Mouse (Mus musculus) spleen, postnatal 4 days (tissue): ENCODE results near the gene Tln2.
"Not testable (repeated sequence)": the region's sequence is repeated elsewhere in the genome, so short reads cannot be mapped to it uniquely, and the experiment has no call there.

Experiments
- DNase-seq, 2 experiments: peaks; one replicate each; pipeline ENCODE4 v3.0.0; 2022; ENCODE audit warnings: low spot score in 2 of 2

Gene Tln2

GRCm38 (mm10) chr9:67361511-67361910 lies 198.0 kb downstream of the Tln2 start:
- DNase-seq, result no peak

DNA sequence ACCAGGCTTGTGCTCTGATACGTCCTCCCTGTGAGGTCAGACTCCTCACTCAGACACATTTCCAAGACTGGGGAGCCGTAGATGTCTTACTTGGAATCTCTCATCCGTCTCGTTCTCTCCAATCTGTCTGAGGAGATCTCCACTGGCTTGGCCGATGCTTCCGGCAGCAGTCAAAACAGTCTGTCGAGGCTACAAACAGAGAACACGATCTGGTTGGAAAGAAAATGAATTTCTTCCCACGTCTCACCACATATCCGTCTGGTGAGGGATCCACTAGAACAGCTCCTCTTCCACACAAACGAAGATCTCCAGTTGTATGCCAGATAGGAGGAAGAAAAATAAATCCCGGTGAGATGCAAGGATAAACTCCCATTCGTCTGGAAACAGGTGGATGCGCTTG lies 205.1 kb downstream of the Tln2 start:
- no peak for DNase-seq

DNA sequence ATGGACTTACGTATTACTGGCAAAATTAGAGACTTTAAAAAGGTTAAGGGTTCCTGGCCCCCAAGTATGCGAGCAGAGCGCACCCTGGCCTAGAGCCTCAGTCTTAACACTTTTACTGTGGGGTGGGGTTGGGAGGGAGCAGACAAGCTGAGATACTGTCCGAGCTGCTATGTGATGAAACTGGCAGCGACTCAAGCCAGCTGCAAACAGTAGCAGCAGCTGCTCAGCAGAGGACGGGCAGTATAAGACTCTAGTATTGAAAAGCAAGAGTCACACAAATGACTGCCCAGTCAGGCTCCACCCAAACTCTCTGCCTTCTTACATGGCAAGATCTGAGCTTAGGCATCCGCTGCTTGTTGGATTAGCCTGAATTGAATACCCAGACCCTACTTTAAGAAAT lies 206.1 kb downstream of the Tln2 start:
- DNase-seq, result no peak

- DNase-seq, result no peak
These were observed 210.5 kb downstream of the Tln2 start for GRCm38 (mm10) chr9:67348983-67349382.

DNA sequence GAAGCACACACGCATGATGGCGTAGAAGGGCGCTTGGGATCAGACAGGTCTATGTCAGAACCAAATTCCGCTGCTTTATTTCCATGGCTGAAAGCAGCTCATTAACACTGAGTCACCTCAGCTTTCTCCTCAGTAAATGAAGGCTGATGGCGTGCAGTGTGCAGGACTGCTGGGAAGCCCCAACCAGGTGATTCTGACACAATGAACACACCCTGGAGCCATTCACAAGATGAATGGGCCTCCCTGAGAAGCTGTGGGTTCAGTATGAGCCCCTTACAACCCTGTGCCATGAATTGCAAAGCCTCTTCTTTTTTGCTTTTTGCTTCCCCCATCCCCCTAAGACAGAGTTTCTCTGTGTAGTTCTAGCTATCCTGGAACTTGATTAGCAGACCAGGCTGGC lies 212.3 kb downstream of the Tln2 start:
- DNase-seq, result no peak

- no peak for DNase-seq
These were observed 228.2 kb downstream of the Tln2 start for GRCm38 (mm10) chr9:67331281-67331680.

DNA sequence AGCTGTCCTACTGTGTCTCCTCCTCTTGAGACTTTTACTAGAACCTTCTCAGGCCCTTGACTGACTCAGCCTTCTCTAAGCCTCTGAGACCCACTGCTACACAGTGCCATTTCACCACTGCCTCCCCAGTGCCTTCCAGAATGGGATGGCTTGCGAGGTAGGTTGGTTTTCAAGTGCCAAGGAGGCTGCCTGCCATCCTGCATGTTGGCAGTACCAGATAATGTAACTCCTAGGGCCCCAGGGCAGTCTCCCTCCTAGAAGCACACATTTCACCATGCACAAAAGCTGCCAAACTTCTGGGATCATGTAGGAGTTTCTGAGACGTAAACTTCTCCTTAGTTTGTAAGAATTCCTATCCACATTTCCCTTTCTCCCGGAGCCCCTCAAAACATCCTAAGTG lies 231.1 kb downstream of the Tln2 start:
- DNase-seq, result no peak

DNA sequence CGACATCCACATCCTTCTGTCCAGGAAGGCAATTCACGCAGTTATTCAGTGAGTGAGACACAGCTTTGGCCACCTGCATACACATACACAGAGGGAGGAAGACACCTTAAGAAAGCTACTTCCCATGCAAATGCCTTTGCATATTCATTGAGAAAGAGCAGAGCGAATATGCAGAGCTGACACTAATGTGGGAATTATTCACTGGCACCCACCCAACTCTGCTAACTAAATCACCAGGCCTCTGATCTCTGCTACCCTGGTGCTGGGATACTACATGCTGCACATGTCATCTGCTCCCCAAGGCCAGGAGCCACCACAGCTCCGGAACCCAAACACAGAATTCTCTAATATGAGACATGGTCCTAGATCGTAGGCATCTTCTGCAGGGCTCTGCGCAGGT lies 237.6 kb downstream of the Tln2 start:
- no peak for DNase-seq

DNA sequence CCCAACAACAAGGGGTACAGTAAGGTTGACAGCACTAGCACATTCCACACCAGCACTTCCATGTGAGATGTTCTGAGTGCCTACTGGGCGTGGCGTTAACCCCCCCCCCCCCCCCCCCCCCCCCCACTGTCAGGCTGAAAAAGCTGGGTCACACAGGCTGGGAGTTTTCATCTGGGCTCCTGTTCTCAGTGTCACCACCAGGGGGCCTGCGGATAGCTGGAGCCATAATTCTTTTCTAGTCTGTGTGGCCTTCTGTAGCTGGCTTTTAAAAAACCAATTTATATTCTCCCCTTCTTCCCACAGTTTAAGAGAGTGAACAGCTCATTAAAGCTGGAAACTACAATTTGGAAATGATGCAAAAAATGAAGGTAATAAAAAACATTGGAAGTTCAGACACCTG lies 244.1 kb downstream of the Tln2 start:
- DNase-seq, result no peak

DNA sequence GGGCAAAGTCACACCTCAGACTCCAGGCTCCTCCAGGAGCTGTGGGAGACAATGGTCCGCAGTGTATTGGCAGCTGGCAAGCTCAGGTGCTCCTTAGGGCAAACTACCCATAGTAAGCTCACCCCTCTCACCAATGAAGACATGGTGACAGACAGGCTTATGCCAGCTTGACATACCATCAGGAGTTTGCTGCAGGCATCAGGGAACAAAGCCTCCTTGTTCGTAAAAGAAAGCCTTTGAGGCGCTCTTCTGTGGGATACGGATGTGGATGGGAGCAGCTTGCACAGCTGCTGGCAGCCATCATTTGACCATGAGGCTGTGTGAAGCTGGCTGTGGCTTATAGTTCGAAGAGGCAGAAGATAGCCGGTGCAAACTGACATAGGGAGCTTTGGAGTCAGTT lies 254.5 kb downstream of the Tln2 start:
- DNase-seq, result no peak

DNA sequence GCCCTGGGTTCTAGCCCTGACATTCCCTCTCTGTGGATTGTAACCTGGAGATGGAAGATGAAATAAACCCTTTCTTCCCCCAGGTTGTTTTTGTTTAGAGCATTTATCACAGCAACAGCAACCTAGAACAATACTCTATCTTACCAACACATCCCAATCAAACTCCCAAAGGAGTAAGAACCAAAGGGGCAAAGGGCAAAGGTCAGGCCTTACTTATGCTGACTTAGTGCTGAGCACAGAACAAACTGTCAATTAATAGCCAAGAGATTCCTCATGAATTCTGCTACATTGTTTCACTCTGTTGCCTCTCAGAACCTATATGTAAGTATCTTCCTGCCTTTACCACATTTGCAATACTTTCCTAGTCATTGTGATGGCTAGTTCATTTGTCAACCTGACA lies 255.5 kb downstream of the Tln2 start:
- no peak for DNase-seq

GRCm38 (mm10) chr9:67303038-67303437 lies 256.5 kb downstream of the Tln2 start:
- no peak for DNase-seq

GRCm38 (mm10) chr9:67302386-67302989 lies 257.0 kb downstream of the Tln2 start:
- DNase-seq, result no peak

- no peak for DNase-seq
These were observed 257.9 kb downstream of the Tln2 start for GRCm38 (mm10) chr9:67301571-67301970.

- DNase-seq, result no peak
These were observed 258.7 kb downstream of the Tln2 start for GRCm38 (mm10) chr9:67300769-67301168.

GRCm38 (mm10) chr9:67300346-67300745 lies 259.2 kb downstream of the Tln2 start:
- DNase-seq, result no peak

DNA sequence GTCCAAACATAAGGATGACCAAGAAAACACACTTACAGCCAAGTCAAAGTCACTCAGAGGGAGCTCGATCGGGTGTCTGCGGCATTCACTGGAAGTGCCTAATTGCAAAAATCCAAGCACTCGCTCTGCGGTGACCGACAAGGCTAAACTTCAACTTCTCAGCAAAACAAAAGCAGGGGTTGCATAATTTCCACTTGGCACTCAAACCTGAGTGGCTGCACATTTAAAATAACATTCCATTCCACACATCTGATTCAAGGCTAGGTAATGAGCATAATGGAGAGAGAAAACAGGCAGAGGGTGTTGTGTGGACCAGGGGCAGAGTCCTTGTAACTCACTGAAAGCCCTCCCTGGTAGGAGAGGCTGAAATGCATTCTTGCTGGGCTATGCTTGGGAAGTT lies 260.3 kb downstream of the Tln2 start:
- no peak for DNase-seq

GRCm38 (mm10) chr9:67297236-67297889 lies 262.1 kb downstream of the Tln2 start:
- no peak for DNase-seq

DNA sequence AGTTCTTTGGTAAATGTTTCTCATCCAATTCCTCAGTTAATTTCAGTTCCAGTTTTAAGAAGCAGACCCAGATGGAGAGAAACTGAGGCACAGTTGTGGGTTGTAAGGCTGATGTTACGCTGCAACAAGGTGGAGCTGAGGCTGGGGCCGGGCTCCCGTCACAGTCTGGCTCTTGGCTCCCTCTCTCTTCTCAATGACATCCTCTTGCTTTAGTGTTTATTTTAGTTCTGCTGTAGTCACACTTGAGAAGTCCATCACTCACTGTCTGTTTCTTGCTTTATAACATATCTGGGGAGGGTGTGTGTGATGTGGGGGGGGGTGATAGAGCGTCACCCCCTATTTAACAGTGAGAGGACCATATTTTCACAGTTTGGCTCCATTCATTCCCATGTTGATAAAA lies 272.0 kb downstream of the Tln2 start:
- no peak for DNase-seq

DNA sequence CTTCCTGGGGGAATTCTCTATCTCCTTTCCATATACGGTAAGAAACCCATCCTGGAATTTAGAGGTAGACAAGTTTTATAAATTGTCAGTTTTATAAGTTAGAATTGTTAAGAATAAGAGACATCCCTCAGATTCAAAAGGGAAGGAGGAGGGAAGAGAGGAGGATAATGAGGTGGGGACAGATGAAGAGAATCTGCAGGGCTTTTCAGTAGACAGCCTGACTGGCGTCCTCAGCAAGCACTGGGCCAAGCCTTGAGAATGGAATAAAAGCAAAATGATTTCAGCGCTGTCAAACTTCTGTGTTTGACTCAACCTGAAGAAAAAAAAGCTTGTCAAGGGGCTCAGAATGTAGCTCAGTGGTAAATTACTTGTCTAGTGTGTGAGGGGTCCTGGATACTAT lies 272.7 kb downstream of the Tln2 start:
- DNase-seq, result no peak

GRCm38 (mm10) chr9:67285544-67285943 lies 274.0 kb downstream of the Tln2 start:
- no peak for DNase-seq

DNA sequence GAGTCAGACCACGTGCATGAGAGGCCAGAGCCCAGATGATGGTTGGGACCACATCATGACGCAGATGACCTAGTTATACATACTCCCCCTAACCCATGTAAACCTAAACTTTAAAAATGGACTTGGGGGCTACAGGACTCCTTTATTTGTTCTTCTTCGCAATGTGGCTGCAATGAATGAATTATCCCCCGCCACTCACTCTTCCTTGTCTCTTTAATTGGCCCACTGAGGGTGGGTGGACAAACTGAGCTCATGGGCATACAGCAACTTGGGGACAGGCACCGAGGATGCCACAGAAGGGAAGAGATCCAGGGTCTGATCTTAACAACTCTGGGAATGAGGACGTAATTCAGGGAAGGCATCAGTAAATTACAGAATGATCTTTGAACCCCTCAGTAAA lies 277.7 kb downstream of the Tln2 start:
- DNase-seq, result no peak

- not testable (repeated sequence) for DNase-seq
These were observed 279.2 kb downstream of the Tln2 start for GRCm38 (mm10) chr9:67280311-67280710.

DNA sequence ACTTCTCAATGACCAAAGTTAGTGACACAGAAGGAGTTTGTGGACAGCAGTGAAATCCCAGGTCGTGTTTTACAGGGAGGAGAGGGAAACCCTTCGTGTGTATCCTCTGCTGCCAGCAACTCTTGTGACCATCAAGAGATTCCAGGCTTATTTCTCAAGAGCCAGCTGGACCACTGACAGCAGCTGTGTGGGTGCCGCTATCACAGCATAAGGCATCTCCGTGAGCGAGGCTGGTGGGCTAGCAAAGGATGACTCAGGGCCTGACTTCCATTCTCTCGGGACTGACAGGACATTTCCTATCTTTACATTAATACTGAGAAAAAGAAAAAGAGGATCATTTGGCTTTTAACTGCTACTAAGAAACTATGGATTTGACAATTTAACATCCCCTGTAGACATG lies 283.1 kb downstream of the Tln2 start:
- DNase-seq, result no peak
